Mouse (Mus musculus) kidney, adult 2 months (tissue): ENCODE results near the gene Slc10a7. TPM values are rescaled to one million over a fixed set of nuclear protein-coding genes. Genes with fewer than 3 reads are reported as not detected.

Source experiments
- DNase-seq: peaks from one replicate; pipeline ENCODE4 v3.0.0; 2021
- H3K27ac ChIP-seq: fragments of 200-500 bp; 2 replicates; pipeline ENCODE4 v1.5.1; 2012; ENCODE audit warnings: low read depth, low read length, control low read depth, inconsistent platforms; ENCODE audit not compliant: insufficient read depth
- H3K27me3 ChIP-seq: fragments of 200-500 bp; replicated peaks from 2 replicates; pipeline ENCODE4 v1.6.1; 2012; ENCODE audit warnings: mild to moderate bottlenecking, moderate library complexity, low read length, inconsistent platforms; ENCODE audit not compliant: control insufficient read depth, insufficient read depth
- H3K36me3 ChIP-seq: fragments of 200-500 bp; 2 replicates; pipeline ENCODE4 v1.6.1; 2012; ENCODE audit warnings: mild to moderate bottlenecking, moderate library complexity, low read length, inconsistent platforms; ENCODE audit not compliant: control insufficient read depth, insufficient read depth
- H3K4me1 ChIP-seq: fragments of 200-500 bp; 2 replicates; pipeline ENCODE4 v1.6.1; 2011; ENCODE audit warnings: low read length; ENCODE audit not compliant: control insufficient read depth, insufficient read depth
- H3K4me3 ChIP-seq: fragments of 200-500 bp; 2 replicates; pipeline ENCODE4 v1.5.1; 2011; ENCODE audit warnings: mild to moderate bottlenecking, low read depth, low read length, control low read depth; ENCODE audit not compliant: insufficient read depth
- CTCF ChIP-seq: fragments of 200-500 bp; conservative IDR thresholded peaks from 2 replicates; pipeline ENCODE4 v1.5.1; 2011; ENCODE audit warnings: low read depth, mild to moderate bottlenecking, control low read depth, low read length, moderate library complexity, mixed read lengths; ENCODE audit not compliant: insufficient read depth, insufficient read length
- POLR2A ChIP-seq: fragments of 200-500 bp; IDR thresholded peaks from one replicate; pipeline ENCODE4 v1.6.1; 2011; ENCODE audit warnings: low read depth, low read length, control low read depth
- WGBS: fragments of 180-500 bp; shearing (Covaris S2); methylation state at CpG from one replicate; pipeline ENCODE4 v1.1.7; 2018; 5-methylcytosine and 5-hydroxymethylcytosine counted together
- polyA plus RNA-seq: library from polyadenylated mRNA; depleted of rRNA; stranded (reverse); fragments of >200 nt; gene quantifications from 2 replicates; pipeline ENCODE4 v1.2.3, GENCODE M21; 2012

The Slc10a7 gene
- polyA plus RNA-seq, 1 experiment: 8.1 TPM

- H3K4me3 ChIP-seq: no peak overlapping the region
- TF ChIP-seq POLR2A (no peak), CTCF (no peak)
- no peaks in the 10 kb centered on the region for H3K27me3 ChIP-seq
- no peak for DNase-seq
- H3K36me3 ChIP-seq: no peaks in the 10 kb centered on the region
- WGBS: 80% methylated on average over 8 of the region's 8 CpGs
- no peak overlapping the region for H3K27ac ChIP-seq
- no peaks in the 10 kb centered on the region for H3K4me1 ChIP-seq
Observed at GRCm38 (mm10) chr8:78749861-78750825, 241.0 kb downstream of the Slc10a7 start.

- Histone ChIP-seq H3K27me3 (no peaks in the 10 kb centered on the region), H3K4me3 (no peak overlapping the region), H3K36me3 (no peaks in the 10 kb centered on the region), H3K27ac (no peak overlapping the region), H3K4me1 (no peaks in the 10 kb centered on the region)
- no peak for DNase-seq
- 76% methylated on average over 6 of the region's 6 CpGs for WGBS
- TF ChIP-seq POLR2A (no peak), CTCF (no peak)
Observed at GRCm38 (mm10) chr8:78751151-78751550, 242.0 kb downstream of the Slc10a7 start.

GRCm38 (mm10) chr8:78754986-78755385 lies 245.8 kb downstream of the Slc10a7 start:
- no peaks in the 10 kb centered on the region for H3K36me3 ChIP-seq
- TF ChIP-seq POLR2A: no peak
- TF ChIP-seq CTCF: no peak
- no peak for DNase-seq
- WGBS: 91% methylated on average over 4 of the region's 4 CpGs
- H3K4me3 ChIP-seq: no peak overlapping the region
- no peaks in the 10 kb centered on the region for H3K4me1 ChIP-seq
- no peaks in the 10 kb centered on the region for H3K27me3 ChIP-seq
- H3K27ac ChIP-seq: no peak overlapping the region

DNA sequence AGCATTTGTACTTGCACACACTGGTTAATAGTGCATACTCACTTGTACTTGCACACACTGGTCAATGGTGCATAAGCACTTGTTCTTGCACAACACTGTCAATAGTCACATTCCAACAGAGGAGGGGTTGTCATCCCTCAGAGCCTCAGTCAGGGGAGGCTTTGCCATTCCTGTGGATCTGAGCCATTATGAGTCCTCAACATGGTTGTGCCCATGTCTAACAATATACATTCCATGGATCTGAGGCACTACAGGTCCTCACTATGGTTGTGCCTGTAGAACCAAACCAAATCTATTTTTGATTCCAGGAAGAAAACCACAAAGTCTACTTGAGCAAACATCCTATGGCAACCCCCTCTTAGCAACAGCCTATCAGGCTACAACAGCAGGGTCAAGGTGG lies 250.0 kb downstream of the Slc10a7 start:
- H3K27me3 ChIP-seq: no peaks in the 10 kb centered on the region
- no peak overlapping the region for H3K4me3 ChIP-seq
- no peak for DNase-seq
- no peak overlapping the region for H3K27ac ChIP-seq
- no peak for TF ChIP-seq POLR2A
- no peaks in the 10 kb centered on the region for H3K36me3 ChIP-seq
- no peaks in the 10 kb centered on the region for H3K4me1 ChIP-seq

GRCm38 (mm10) chr8:78764976-78765375 lies 255.8 kb downstream of the Slc10a7 start:
- TF ChIP-seq POLR2A (no peak), CTCF (no peak)
- DNase-seq: no peak
- H3K27me3 ChIP-seq: no peaks in the 10 kb centered on the region
- no peaks in the 10 kb centered on the region for H3K36me3 ChIP-seq
- H3K4me1 ChIP-seq: no peaks in the 10 kb centered on the region
- no peak overlapping the region for H3K4me3 ChIP-seq
- H3K27ac ChIP-seq: no peak overlapping the region

- Histone ChIP-seq H3K36me3 (no peaks in the 10 kb centered on the region), H3K27ac (no peak overlapping the region), H3K27me3 (no peaks in the 10 kb centered on the region), H3K4me3 (no peak overlapping the region), H3K4me1 (no peaks in the 10 kb centered on the region)
- WGBS: 92% methylated on average over 1 of the region's 1 CpGs
- no peak for TF ChIP-seq POLR2A
- no peak for DNase-seq
Observed at GRCm38 (mm10) chr8:78765556-78765955, 256.4 kb downstream of the Slc10a7 start.

DNA sequence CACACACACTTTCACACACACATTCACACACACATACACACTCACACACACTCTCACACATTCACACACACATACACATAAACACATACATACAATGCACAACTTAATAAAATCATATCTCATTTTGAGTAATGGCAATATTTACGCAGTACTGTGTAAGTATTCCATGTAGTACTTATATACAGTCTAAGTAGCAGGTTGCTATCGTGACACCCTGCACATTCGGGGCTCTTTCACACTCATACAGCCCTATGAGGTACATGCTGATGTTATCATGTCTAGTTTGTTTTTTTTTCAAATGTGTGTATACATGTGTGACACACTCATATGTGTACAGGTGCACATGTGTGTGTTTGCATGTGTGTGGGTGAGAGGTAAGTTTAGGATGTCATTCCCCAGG lies 261.4 kb downstream of the Slc10a7 start:
- WGBS: 89% methylated on average over 3 of the region's 3 CpGs
- H3K27me3 ChIP-seq: no peaks in the 10 kb centered on the region
- H3K4me1 ChIP-seq: no peaks in the 10 kb centered on the region
- no peak overlapping the region for H3K27ac ChIP-seq
- TF ChIP-seq CTCF: no peak
- H3K36me3 ChIP-seq: no peaks in the 10 kb centered on the region
- no peak for DNase-seq
- no peak overlapping the region for H3K4me3 ChIP-seq
